Mouse (Mus musculus) heart, embryonic 15.5 days (tissue): ENCODE results near the gene Vmn2r41. TPM values are rescaled to one million over a fixed set of nuclear protein-coding genes. Genes with fewer than 3 reads are reported as not detected.
"Not testable (repeated sequence)": the region's sequence is repeated elsewhere in the genome, so short reads cannot be mapped to it uniquely, and the experiment has no call there.

ENCODE experiments used
- ATAC-seq: fragments of 200-750 bp; cut with Nextera tagmentation; replicated peaks from 2 replicates; pipeline ENCODE4 v1.8.0; 2017; ENCODE audit warnings: low read depth, moderate TSS enrichment; ENCODE audit not compliant: insufficient number of reproducible peaks, insufficient read depth, low FRiP score
- H3K27ac ChIP-seq: fragments of 300-500 bp; sonication (generic); 2 replicates; pipeline ENCODE4 v1.5.1; 2015; ENCODE audit warnings: mild to moderate bottlenecking, inconsistent platforms
- H3K27me3 ChIP-seq: fragments of 300-500 bp; sonication (generic); 2 replicates; pipeline ENCODE4 v1.6.1; 2015; ENCODE audit warnings: inconsistent platforms
- H3K36me3 ChIP-seq: fragments of 300-500 bp; sonication (generic); 2 replicates; pipeline ENCODE4 v1.6.1; 2015; ENCODE audit warnings: mild to moderate bottlenecking, inconsistent platforms
- H3K4me1 ChIP-seq: fragments of 300-500 bp; sonication (generic); replicated peaks from 2 replicates; pipeline ENCODE4 v1.6.1; 2015; ENCODE audit warnings: inconsistent platforms
- H3K4me2 ChIP-seq: fragments of 300-500 bp; sonication (generic); 2 replicates; pipeline ENCODE4 v1.6.1; 2015; ENCODE audit warnings: inconsistent platforms, mild to moderate bottlenecking, moderate library complexity
- H3K4me3 ChIP-seq: fragments of 300-500 bp; sonication (generic); 2 replicates; pipeline ENCODE4 v1.5.1; 2015; ENCODE audit warnings: mild to moderate bottlenecking, inconsistent platforms
- H3K9ac ChIP-seq: fragments of 300-500 bp; sonication (generic); 2 replicates; pipeline ENCODE4 v1.6.1; 2015; ENCODE audit warnings: mild to moderate bottlenecking, inconsistent platforms
- H3K9me3 ChIP-seq: fragments of 300-500 bp; sonication (generic); replicated peaks from 2 replicates; pipeline ENCODE4 v1.6.1; 2016; ENCODE audit warnings: inconsistent platforms
- WGBS: fragments of 180-500 bp; shearing (Covaris S2); methylation state at CpG from one replicate; pipeline ENCODE4 v1.1.7; 2015; ENCODE audit warnings: mixed read lengths; 5-methylcytosine and 5-hydroxymethylcytosine counted together
- polyA plus RNA-seq: library from polyadenylated mRNA; unstranded; fragments of >200 nt; fragmentation: Nextera tagmentation; extraction: Ambion mirVana; gene quantifications from 2 replicates; pipeline ENCODE4 v1.2.1, GENCODE M21; 2015

The Vmn2r41 gene
- not detected in 2 replicates for polyA plus RNA-seq

- not testable (repeated sequence) for H3K4me2 ChIP-seq, H3K4me1 ChIP-seq, H3K27ac ChIP-seq, H3K4me3 ChIP-seq, H3K36me3 ChIP-seq, H3K27me3 ChIP-seq, ATAC-seq, H3K9me3 ChIP-seq, H3K9ac ChIP-seq
- no CpG with 5 or more reads among the region's 1 CpGs for WGBS
Observed at GRCm38 (mm10) chr7:8161554-8161953, at the start of gene Vmn2r41. Gene Vmn2r41 (minus strand): TSS chr7:8161654.

DNA sequence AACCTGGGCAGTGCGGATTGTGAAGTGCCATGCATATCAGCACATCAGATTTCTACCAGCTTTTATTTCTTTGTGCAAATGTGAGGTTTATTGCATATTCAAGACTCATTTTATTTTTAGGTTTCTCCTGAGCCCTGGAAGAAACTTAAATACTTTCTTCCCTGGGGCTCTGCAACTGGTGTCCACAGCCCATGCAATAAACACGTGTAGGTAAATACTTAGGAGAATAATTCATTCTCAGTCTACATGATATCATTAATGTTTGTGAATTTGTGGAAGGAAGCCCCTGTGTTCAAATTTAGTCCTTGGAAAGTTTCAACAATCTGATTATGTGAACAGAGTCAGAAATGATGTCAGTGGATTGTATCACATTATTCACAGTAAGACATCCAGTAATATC is 38.8 kb upstream of the Vmn2r41 start, which contains the start of gene Vmn2r42:
Gene Vmn2r42, minus strand, starts transcription at position 101 of the 400 bp plus-strand sequence.
- H3K4me2 ChIP-seq, H3K4me1 ChIP-seq, H3K27ac ChIP-seq, H3K4me3 ChIP-seq, H3K9me3 ChIP-seq, H3K27me3 ChIP-seq, ATAC-seq, H3K9ac ChIP-seq, H3K36me3 ChIP-seq: not testable (repeated sequence)
- WGBS = no CpG with 5 or more reads among the region's 2 CpGs

DNA sequence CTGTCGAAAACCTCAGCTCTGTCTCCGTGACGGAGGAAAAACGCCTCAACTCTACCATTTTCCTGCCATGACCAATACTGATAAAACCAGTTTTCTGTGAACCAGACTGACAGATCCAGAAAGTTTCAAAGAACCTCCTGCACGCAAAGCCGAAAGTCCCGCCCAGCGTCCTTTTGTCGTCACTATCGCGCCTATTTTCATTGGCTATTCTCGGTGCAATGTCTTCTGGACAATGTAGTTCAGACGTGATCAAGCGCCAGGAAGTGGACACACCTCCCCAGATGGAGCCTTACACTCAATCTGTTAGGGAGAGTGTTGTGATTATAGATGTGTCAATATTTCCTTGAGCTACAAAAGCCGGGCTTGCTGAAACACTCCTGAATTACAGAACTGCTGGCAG is 68.6 kb downstream of the Vmn2r41 start:
- not testable (repeated sequence) for H3K9ac ChIP-seq, H3K36me3 ChIP-seq, H3K27ac ChIP-seq, H3K4me3 ChIP-seq, H3K27me3 ChIP-seq, ATAC-seq, H3K4me2 ChIP-seq, H3K9me3 ChIP-seq, H3K4me1 ChIP-seq
- 27% methylated on average over 11 of the region's 15 CpGs for WGBS

Other genes with a start within 250 kb of the Vmn2r41 start
- not detected in 2 replicates for gene Vmn2r42, start 38.7 kb upstream of the Vmn2r41 start, polyA plus RNA-seq
- gene Vmn2r43, start 98.9 kb upstream of the Vmn2r41 start, polyA plus RNA-seq = not detected in 2 replicates
- not detected in 2 replicates for gene Vmn2r44, start 221.7 kb upstream of the Vmn2r41 start, polyA plus RNA-seq